Mouse (Mus musculus) testis, adult 2 months (tissue): ENCODE measurements around the gene Cux1.

Source experiments
- CTCF ChIP-seq: fragments of 200-500 bp; IDR thresholded peaks from 2 replicates; pipeline ENCODE4 v1.5.1; 2012; ENCODE audit warnings: low read depth, mild to moderate bottlenecking, inconsistent platforms, low read length, moderate library complexity; ENCODE audit not compliant: control insufficient read depth, insufficient read depth, insufficient replicate concordance
- POLR2A ChIP-seq: fragments of 200-500 bp; IDR thresholded peaks from 2 replicates; pipeline ENCODE4 v1.6.1; 2012; ENCODE audit warnings: low read depth, mild to moderate bottlenecking, inconsistent platforms, low read length, moderate library complexity; ENCODE audit not compliant: control insufficient read depth

DNA sequence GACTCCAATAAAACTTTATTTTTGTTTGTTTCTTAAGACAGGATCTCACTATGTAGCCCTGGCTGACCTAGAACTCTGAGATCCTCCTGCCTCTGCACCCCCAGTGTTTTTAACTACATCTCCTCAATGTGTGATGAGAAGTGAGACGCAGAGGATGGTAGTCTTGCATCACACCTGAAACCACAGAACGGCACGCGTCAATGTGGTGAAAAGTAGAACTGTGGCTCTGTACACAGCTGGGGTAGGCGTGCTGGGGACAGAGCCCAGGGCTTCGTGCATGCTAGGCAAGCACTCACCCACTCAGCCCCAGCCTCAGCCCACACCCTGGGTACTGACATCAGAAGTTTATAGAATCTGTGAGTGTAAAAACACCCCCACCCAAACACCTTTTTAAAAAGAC lies 107.4 kb downstream of the Cux1 start:
- no peak for TF ChIP-seq CTCF
- TF ChIP-seq POLR2A, result no peak
